Mouse (Mus musculus): Measurements from ENCODE around the gene Cdk12. TPM values are rescaled to one million over a fixed set of nuclear protein-coding genes. Genes with fewer than 3 reads are reported as not detected.

Gene Cdk12
- polyA plus RNA-seq, 1 experiment from 2014 or later: 14.6 TPM

DNA sequence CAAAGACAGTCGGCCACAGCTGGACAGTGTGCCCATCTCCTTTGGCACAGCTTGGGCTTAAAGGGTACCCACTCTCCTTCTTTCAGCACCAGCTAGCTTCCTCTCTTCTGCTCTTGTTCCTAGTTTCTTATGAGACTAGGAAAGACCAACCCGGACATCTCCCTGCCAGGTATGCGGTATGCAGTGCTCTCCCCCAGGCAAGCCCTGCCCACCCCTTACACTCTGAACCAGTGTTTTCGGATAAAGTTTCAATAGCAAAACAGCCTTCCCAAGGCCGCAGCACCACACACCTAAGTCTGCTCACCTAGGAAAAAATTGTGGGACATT is 118.8 kb downstream of the Cdk12 start:
- no peak for DNase-seq (ENCODE audit: low spot score)
- Histone ChIP-seq H3K36me3 (no peaks in the 10 kb centered on the region), H3K27ac (no peak overlapping the region), H3K4me1 (peaks cover under 1% of the 10 kb centered on the region; the same call in 1 of the 2 replicates), H3K27me3 (ENCODE audit: low read depth, poor library complexity, severe bottlenecking) (peaks cover 100% of the 10 kb centered on the region), H3K4me3 (no peak overlapping the region), H3K9me3 (replicated peaks) (no peaks in the 10 kb centered on the region)
- WGBS: 7% methylated on average over 5 of the region's 5 CpGs

GRCm38 (mm10) chr11:98322159-98322558 is 119.3 kb downstream of the Cdk12 start:
- no peak overlapping the region for H3K27ac ChIP-seq
- WGBS: 8% methylated on average over 1 of the region's 1 CpGs
- H3K4me3 ChIP-seq: no peak overlapping the region
- H3K9me3 ChIP-seq (replicated peaks): no peaks in the 10 kb centered on the region
- H3K36me3 ChIP-seq: no peaks in the 10 kb centered on the region
- peaks cover 6% of the 10 kb centered on the region for H3K4me1 ChIP-seq
- H3K27me3 ChIP-seq (ENCODE audit: low read depth, poor library complexity, severe bottlenecking): peaks cover 100% of the 10 kb centered on the region
- DNase-seq (ENCODE audit: low spot score): no peak

DNA sequence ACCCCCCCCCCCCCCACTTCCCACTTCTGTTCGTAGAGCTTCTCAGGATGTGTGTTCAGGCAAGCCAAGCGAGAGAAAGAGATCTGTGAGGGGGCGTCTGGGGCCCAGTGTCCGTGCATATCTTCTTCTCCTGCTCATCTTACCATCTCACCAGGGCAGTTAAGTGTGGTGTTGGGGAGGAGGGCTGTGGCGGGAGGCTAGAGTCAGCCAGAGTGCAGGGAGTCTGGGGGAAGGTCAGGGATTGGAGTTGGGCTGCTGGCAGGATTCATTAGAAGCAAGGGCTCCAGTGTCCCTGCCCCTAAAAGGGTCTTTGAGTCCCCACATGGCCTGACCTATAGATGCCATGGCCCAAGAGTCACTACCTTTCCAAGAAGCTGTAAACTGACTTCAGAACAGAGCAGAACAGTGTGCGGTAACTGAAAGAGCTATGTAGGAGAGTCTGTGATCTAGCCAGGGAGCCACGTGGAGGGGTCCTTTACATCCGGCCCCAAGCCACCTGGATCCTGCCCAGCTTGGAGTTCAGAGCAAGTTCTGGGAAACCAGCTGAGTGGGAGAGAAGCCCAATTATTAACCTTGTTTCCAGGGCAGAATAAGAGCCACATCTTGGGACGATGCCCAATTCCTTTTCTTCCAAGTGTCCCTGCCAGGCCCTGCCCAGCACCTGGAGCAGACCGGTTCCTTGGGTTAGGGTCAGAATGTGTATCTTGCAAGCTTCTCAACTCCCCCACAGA is 120.4 kb downstream of the Cdk12 start:
- H3K27ac ChIP-seq: no peak overlapping the region
- DNase-seq (ENCODE audit: low spot score): no peak
- peaks cover 17% of the 10 kb centered on the region for H3K4me1 ChIP-seq
- no peak overlapping the region for H3K4me3 ChIP-seq
- no peaks in the 10 kb centered on the region for H3K36me3 ChIP-seq
- H3K9me3 ChIP-seq (replicated peaks): no peaks in the 10 kb centered on the region
- H3K27me3 ChIP-seq (ENCODE audit: low read depth, poor library complexity, severe bottlenecking): peaks cover 100% of the 10 kb centered on the region
- WGBS: 4% methylated on average over 10 of the region's 10 CpGs

DNA sequence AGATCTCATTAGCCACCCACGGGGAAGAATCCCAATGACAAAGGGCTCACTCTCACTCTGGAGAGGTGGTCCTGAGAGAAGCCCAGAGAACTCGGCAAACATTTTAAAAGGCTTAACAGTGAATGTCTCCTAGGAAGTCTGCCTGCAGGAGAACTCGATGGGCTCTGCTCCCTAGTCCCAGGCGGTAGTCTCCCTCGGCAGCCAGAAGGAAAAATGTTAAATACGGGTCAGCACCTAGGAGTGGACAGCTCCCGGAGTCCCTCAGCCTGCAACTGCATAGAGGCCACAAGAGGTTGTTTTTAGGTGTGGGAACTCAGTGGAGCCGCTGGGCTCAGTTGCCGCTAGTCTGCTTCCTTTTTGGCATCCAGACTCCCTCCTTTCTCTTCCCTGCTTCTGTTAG is 121.1 kb downstream of the Cdk12 start:
- Histone ChIP-seq H3K27ac (no peak overlapping the region), H3K4me3 (no peak overlapping the region), H3K4me1 (peaks cover 22% of the 10 kb centered on the region), H3K27me3 (ENCODE audit: low read depth, poor library complexity, severe bottlenecking) (peaks cover 100% of the 10 kb centered on the region), H3K36me3 (no peaks in the 10 kb centered on the region), H3K9me3 (replicated peaks) (no peaks in the 10 kb centered on the region)
- DNase-seq (ENCODE audit: low spot score): peak; percentile 79
- 1% methylated on average over 9 of the region's 9 CpGs for WGBS

- 5% methylated on average over 14 of the region's 14 CpGs for WGBS
- H3K36me3 ChIP-seq: no peaks in the 10 kb centered on the region
- peaks cover 22% of the 10 kb centered on the region for H3K4me1 ChIP-seq
- H3K4me3 ChIP-seq: no peak overlapping the region
- no peaks in the 10 kb centered on the region for H3K9me3 ChIP-seq (replicated peaks)
- no peak for DNase-seq (ENCODE audit: low spot score)
- H3K27ac ChIP-seq: no peak overlapping the region
- H3K27me3 ChIP-seq (ENCODE audit: low read depth, poor library complexity, severe bottlenecking): peaks cover 100% of the 10 kb centered on the region
Measured at GRCm38 (mm10) chr11:98325191-98325820, 122.4 kb downstream of the Cdk12 start.

DNA sequence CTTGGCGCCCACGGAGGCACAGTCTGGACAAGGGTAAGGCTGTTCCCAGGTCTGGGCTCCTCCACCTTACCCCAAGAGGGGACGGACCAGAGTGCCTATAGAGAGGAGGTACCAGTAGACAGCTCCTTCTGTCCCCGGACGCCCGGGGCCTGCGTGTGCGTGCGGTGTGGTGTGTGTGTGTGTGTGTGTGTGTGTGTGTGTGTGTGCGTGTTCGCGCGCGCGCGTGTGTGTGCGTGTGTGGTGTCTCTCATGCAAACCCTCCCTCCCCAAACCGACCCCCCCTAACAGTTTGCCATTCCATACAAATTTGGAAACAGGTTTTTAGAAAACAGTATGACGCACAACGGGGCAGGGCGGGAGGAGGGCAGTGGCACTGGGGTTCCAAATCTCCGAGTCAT is 123.0 kb downstream of the Cdk12 start:
- Histone ChIP-seq H3K27me3 (ENCODE audit: low read depth, poor library complexity, severe bottlenecking) (peaks cover 100% of the 10 kb centered on the region), H3K4me3 (no peak overlapping the region), H3K36me3 (no peaks in the 10 kb centered on the region), H3K27ac (no peak overlapping the region), H3K9me3 (replicated peaks) (no peaks in the 10 kb centered on the region), H3K4me1 (peaks cover 22% of the 10 kb centered on the region)
- whole genome bisulfite sequencing: 4% methylated on average over 22 of the region's 22 CpGs
- DNase-seq (ENCODE audit: low spot score): peak; percentile 39

DNA sequence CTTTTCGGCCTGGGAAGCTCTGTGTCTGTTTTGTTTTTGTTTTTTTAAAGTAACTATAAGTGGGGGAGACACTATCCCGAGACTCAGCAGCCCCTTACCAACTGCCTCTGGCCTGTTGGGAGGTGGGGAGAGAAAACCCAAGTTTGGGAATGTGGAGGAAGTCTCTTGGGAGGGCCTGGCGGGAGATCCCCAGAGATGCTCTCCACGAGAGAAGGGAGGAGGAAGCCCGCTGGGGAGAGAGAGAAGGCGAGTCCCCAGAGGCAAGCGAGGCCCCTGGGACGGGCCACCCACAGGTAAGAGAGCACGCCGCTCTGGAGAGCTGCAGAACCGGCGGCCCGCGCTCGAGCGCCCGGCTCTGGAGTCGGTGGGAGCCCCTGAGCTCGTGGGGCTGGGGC is 123.9 kb downstream of the Cdk12 start:
- no peak for DNase-seq (ENCODE audit: low spot score)
- Histone ChIP-seq H3K27me3 (ENCODE audit: low read depth, poor library complexity, severe bottlenecking) (peaks cover 100% of the 10 kb centered on the region), H3K36me3 (no peaks in the 10 kb centered on the region), H3K4me1 (peaks cover 22% of the 10 kb centered on the region), H3K4me3 (peak overlapping the region; percentile 37; the same call in 1 of the 2 replicates), H3K9me3 (replicated peaks) (no peaks in the 10 kb centered on the region), H3K27ac (no peak overlapping the region)
- WGBS: under 1% methylated on average over 19 of the region's 19 CpGs

- Histone ChIP-seq H3K27ac (no peak overlapping the region), H3K4me3 (peak overlapping the region; percentile 37), H3K4me1 (peaks cover 22% of the 10 kb centered on the region), H3K27me3 (ENCODE audit: low read depth, poor library complexity, severe bottlenecking) (peaks cover 100% of the 10 kb centered on the region), H3K36me3 (no peaks in the 10 kb centered on the region), H3K9me3 (replicated peaks) (no peaks in the 10 kb centered on the region)
- WGBS: under 1% methylated on average over 97 of the region's 97 CpGs
- DNase-seq (ENCODE audit: low spot score): peak; percentile 73
Measured at GRCm38 (mm10) chr11:98327136-98328030, 124.5 kb downstream of the Cdk12 start.

DNA sequence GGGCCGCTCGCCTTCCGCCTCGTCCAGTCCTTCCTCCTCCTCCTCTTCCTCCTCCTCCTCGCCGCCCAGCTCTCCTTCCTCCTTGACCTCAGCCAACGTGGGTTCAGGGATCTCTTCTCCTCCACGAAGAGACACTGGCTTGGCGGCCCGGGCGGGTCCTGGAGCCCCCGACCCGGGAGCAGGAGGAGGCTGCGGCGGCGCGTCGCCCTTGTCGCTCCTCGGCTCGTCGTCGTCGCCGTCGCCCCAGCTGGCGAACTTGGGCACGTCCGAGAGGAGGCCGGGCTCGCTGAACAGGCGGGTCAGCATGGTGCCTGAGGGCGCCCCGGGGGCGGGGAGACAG is 125.1 kb downstream of the Cdk12 start:
- WGBS: under 1% methylated on average over 35 of the region's 35 CpGs

More for the DNA sequence above, 125.1 kb downstream of the Cdk12 start:
- Histone ChIP-seq H3K27ac (0 out of 2 replicates have a peak overlapping the region, but pooled peaks have one; percentile 10), H3K9me3 (replicated peaks) (no peaks in the 10 kb centered on the region), H3K27me3 (ENCODE audit: low read depth, poor library complexity, severe bottlenecking) (peaks cover 100% of the 10 kb centered on the region), H3K4me1 (peaks cover 22% of the 10 kb centered on the region), H3K4me3 (peak overlapping the region; percentile 37), H3K36me3 (no peaks in the 10 kb centered on the region)
- no peak for DNase-seq (ENCODE audit: low spot score)

Small RNA genes within 50 kb of the gene (microRNA-seq; reads per million reads assigned to microRNA genes)
- gene Gm27399 (not detected), gene Mir5119 (not detected)

Other genes with a start within 250 kb of the Cdk12 start
- gene Plxdc1, start 216.6 kb upstream of the Cdk12 start, polyA plus RNA-seq (2016; fragmentation: Nextera tagmentation; extraction: Ambion mirVana): not detected in 2 replicates
- gene Arl5c, start 206.9 kb upstream of the Cdk12 start, polyA plus RNA-seq (2016; fragmentation: Nextera tagmentation; extraction: Ambion mirVana): 12.4 and 17.8 TPM in 2 replicates
- 3.4 and 6.5 TPM in 2 replicates for gene Cacnb1, start 180.0 kb upstream of the Cdk12 start, polyA plus RNA-seq (2016; fragmentation: Nextera tagmentation; extraction: Ambion mirVana)
- gene Rpl19, start 176.3 kb upstream of the Cdk12 start, polyA plus RNA-seq (2016; fragmentation: Nextera tagmentation; extraction: Ambion mirVana): 1,186 and 1,476 TPM in 2 replicates
- 0.28 and 0.56 TPM in 2 replicates for gene Stac2, start 149.6 kb upstream of the Cdk12 start, polyA plus RNA-seq (2016; fragmentation: Nextera tagmentation; extraction: Ambion mirVana)
- 17.3 and 27.3 TPM in 2 replicates for gene Fbxl20, start 52.7 kb upstream of the Cdk12 start, polyA plus RNA-seq (2016; fragmentation: Nextera tagmentation; extraction: Ambion mirVana)
- 73.2 and 84.3 TPM in 2 replicates for gene Med1, start 9.8 kb upstream of the Cdk12 start, polyA plus RNA-seq (2016; fragmentation: Nextera tagmentation; extraction: Ambion mirVana)
- gene Neurod2, start 126.6 kb downstream of the Cdk12 start, polyA plus RNA-seq (2016; fragmentation: Nextera tagmentation; extraction: Ambion mirVana): not detected in 2 replicates
- 0.13 TPM in 2 replicates for gene Ppp1r1b, start 145.3 kb downstream of the Cdk12 start, polyA plus RNA-seq (2016; fragmentation: Nextera tagmentation; extraction: Ambion mirVana)
- 37.8 and 41.3 TPM in 2 replicates for gene Stard3, start 155.3 kb downstream of the Cdk12 start, polyA plus RNA-seq (2016; fragmentation: Nextera tagmentation; extraction: Ambion mirVana)
- gene Tcap, start 180.8 kb downstream of the Cdk12 start, polyA plus RNA-seq (2016; fragmentation: Nextera tagmentation; extraction: Ambion mirVana): 0.16 and 0.40 TPM in 2 replicates
- 0.61 TPM in 1 of 2 replicates, not detected in the other for gene Pnmt, start 183.4 kb downstream of the Cdk12 start, polyA plus RNA-seq (2016; fragmentation: Nextera tagmentation; extraction: Ambion mirVana)
- 9.7 and 10.5 TPM in 2 replicates for gene Pgap3, start 197.4 kb downstream of the Cdk12 start, polyA plus RNA-seq (2016; fragmentation: Nextera tagmentation; extraction: Ambion mirVana)
- gene Erbb2, start 209.4 kb downstream of the Cdk12 start, polyA plus RNA-seq (2016; fragmentation: Nextera tagmentation; extraction: Ambion mirVana): 24.5 and 30.9 TPM in 2 replicates
- 76.8 and 81.3 TPM in 2 replicates for gene Mien1, start 235.9 kb downstream of the Cdk12 start, polyA plus RNA-seq (2016; fragmentation: Nextera tagmentation; extraction: Ambion mirVana)
- gene Grb7, start 243.3 kb downstream of the Cdk12 start, polyA plus RNA-seq (2016; fragmentation: Nextera tagmentation; extraction: Ambion mirVana): 6.4 and 9.5 TPM in 2 replicates